Mouse (Mus musculus) forebrain, embryonic 16.5 days (tissue): Measurements from ENCODE around the gene Tnnc2. TPM values are rescaled to one million over a fixed set of nuclear protein-coding genes. Genes with fewer than 3 reads are reported as not detected.

ENCODE experiments used
- ATAC-seq: fragments of 200-750 bp; cut with Nextera tagmentation; 2 replicates; pipeline ENCODE4 v1.8.0; 2017; ENCODE audit warnings: mild to moderate bottlenecking, moderate library complexity
- H3K27ac ChIP-seq: fragments of 300-500 bp; sonication (generic); 2 replicates; pipeline ENCODE4 v1.5.1; 2014; ENCODE audit warnings: low read length, control low read depth
- H3K27me3 ChIP-seq: fragments of 300-500 bp; sonication (generic); replicated peaks from 2 replicates; pipeline ENCODE4 v1.6.1; 2014; ENCODE audit warnings: low read length; ENCODE audit not compliant: control insufficient read depth, insufficient read depth
- H3K36me3 ChIP-seq: fragments of 300-500 bp; sonication (generic); 2 replicates; pipeline ENCODE4 v1.6.1; 2014; ENCODE audit not compliant: control insufficient read depth, insufficient read depth
- H3K4me1 ChIP-seq: fragments of 300-500 bp; sonication (generic); replicated peaks from 2 replicates; pipeline ENCODE4 v1.6.1; 2014; ENCODE audit warnings: low read length; ENCODE audit not compliant: control insufficient read depth, insufficient read depth
- H3K4me2 ChIP-seq: fragments of 300-500 bp; sonication (generic); 2 replicates; pipeline ENCODE4 v1.6.1; 2014; ENCODE audit warnings: mild to moderate bottlenecking, low read length, control low read depth
- H3K4me3 ChIP-seq: fragments of 300-500 bp; sonication (generic); replicated peaks from 2 replicates; pipeline ENCODE4 v1.5.1; 2014; ENCODE audit warnings: mild to moderate bottlenecking, low read length, control low read depth
- H3K9ac ChIP-seq: fragments of 300-500 bp; sonication (generic); replicated peaks from 2 replicates; pipeline ENCODE4 v1.6.1; 2014; ENCODE audit warnings: low read depth, low read length, control low read depth
- H3K9me3 ChIP-seq: fragments of 300-500 bp; sonication (generic); 2 replicates; pipeline ENCODE4 v1.6.1; 2016; ENCODE audit warnings: low read length; ENCODE audit not compliant: control insufficient read depth
- whole genome bisulfite sequencing: fragments of 180-500 bp; shearing (Covaris S2); extraction: QIAGEN DNeasy Blood & Tissue Kit; methylation state at CpG from one replicate; pipeline ENCODE4 v1.1.7; 2014; 5-methylcytosine and 5-hydroxymethylcytosine counted together
- polyA plus RNA-seq: library from polyadenylated mRNA; unstranded; fragments of >200 nt; fragmentation: Nextera tagmentation; extraction: Ambion mirVana; gene quantifications from 2 replicates; pipeline ENCODE4 v1.2.1, GENCODE M21; 2015

The Tnnc2 gene
- polyA plus RNA-seq, 1 experiment from 2014 or later = not detected

GRCm38 (mm10) chr2:164790451-164790850, 10.7 kb upstream of the Tnnc2 start:
- Histone ChIP-seq H3K9me3 (no peaks in the 10 kb centered on the region), H3K27ac (no peak overlapping the region), H3K9ac (no peak overlapping the region), H3K4me2 (no peak overlapping the region), H3K27me3 (no peaks in the 10 kb centered on the region), H3K4me3 (no peak overlapping the region), H3K36me3 (peaks cover 12% of the 10 kb centered on the region), H3K4me1 (peaks cover 11% of the 10 kb centered on the region)
- no peak for ATAC-seq
- WGBS = 85% methylated on average over 4 of the region's 4 CpGs

- no peak overlapping the region for H3K27ac ChIP-seq
- H3K4me3 ChIP-seq = no peak overlapping the region
- H3K36me3 ChIP-seq = 0 out of 2 replicates have a peak, but pooled peaks cover 7% of the 10 kb centered on the region
- H3K9me3 ChIP-seq = no peaks in the 10 kb centered on the region
- peaks cover 17% of the 10 kb centered on the region for H3K4me1 ChIP-seq
- H3K9ac ChIP-seq = no peak overlapping the region
- H3K27me3 ChIP-seq = no peaks in the 10 kb centered on the region
- WGBS = 74% methylated on average over 4 of the region's 4 CpGs
- H3K4me2 ChIP-seq = no peak overlapping the region
- ATAC-seq = no peak
Measured at GRCm38 (mm10) chr2:164788411-164788810, 8.6 kb upstream of the Tnnc2 start.

GRCm38 (mm10) chr2:164787779-164788178, 8.0 kb upstream of the Tnnc2 start:
- Histone ChIP-seq H3K36me3 (0 out of 2 replicates have a peak, but pooled peaks cover 7% of the 10 kb centered on the region), H3K4me2 (no peak overlapping the region), H3K4me1 (peaks cover 17% of the 10 kb centered on the region), H3K9ac (no peak overlapping the region), H3K27me3 (no peaks in the 10 kb centered on the region), H3K9me3 (no peaks in the 10 kb centered on the region), H3K27ac (no peak overlapping the region), H3K4me3 (no peak overlapping the region)
- no peak for ATAC-seq
- WGBS = 91% methylated on average over 10 of the region's 10 CpGs

- 0 out of 2 replicates have a peak, but pooled peaks cover 2% of the 10 kb centered on the region for H3K36me3 ChIP-seq
- peaks cover 17% of the 10 kb centered on the region for H3K4me1 ChIP-seq
- H3K27ac ChIP-seq = no peak overlapping the region
- no peak overlapping the region for H3K4me3 ChIP-seq
- H3K9ac ChIP-seq = no peak overlapping the region
- H3K27me3 ChIP-seq = no peaks in the 10 kb centered on the region
- H3K9me3 ChIP-seq = no peaks in the 10 kb centered on the region
- peak overlapping the region; percentile 89 for H3K4me2 ChIP-seq
- ATAC-seq = no peak
- WGBS = 78% methylated on average over 3 of the region's 3 CpGs
Measured at GRCm38 (mm10) chr2:164787032-164787431, 7.3 kb upstream of the Tnnc2 start.

- no peak for ATAC-seq
Measured at GRCm38 (mm10) chr2:164786388-164786885, 6.7 kb upstream of the Tnnc2 start.

GRCm38 (mm10) chr2:164785481-164786387, 6.0 kb upstream of the Tnnc2 start, which contains the start of gene Snx21:
Snx21 (plus strand) TSS chr2:164785823.
- peak; percentile 90 for ATAC-seq
- peak within 1 kb of the TSS; percentile 78 for H3K4me3 ChIP-seq
- no peaks in the 10 kb centered on the region for H3K36me3 ChIP-seq
- peak within 1 kb of the TSS; percentile 44 for H3K27ac ChIP-seq
- WGBS = under 1% methylated on average over 82 of the region's 89 CpGs
- peak within 1 kb of the TSS; percentile 85 for H3K9ac ChIP-seq
- peak within 1 kb of the TSS; percentile 89 for H3K4me2 ChIP-seq
- H3K9me3 ChIP-seq = no peaks in the 10 kb centered on the region
- peaks cover 17% of the 10 kb centered on the region for H3K4me1 ChIP-seq
- H3K27me3 ChIP-seq = no peaks in the 10 kb centered on the region

More at GRCm38 (mm10) chr2:164786388-164786885, 6.7 kb upstream of the Tnnc2 start:
- WGBS = 10% methylated on average over 15 of the region's 15 CpGs
- no peaks in the 10 kb centered on the region for H3K27me3 ChIP-seq
- no peaks in the 10 kb centered on the region for H3K9me3 ChIP-seq
- peak overlapping the region; percentile 89 for H3K4me2 ChIP-seq
- H3K36me3 ChIP-seq = no peaks in the 10 kb centered on the region
- H3K4me1 ChIP-seq = peaks cover 17% of the 10 kb centered on the region
- H3K9ac ChIP-seq = peak overlapping the region; percentile 85
- H3K27ac ChIP-seq = no peak overlapping the region
- H3K4me3 ChIP-seq = peak overlapping the region; percentile 78

GRCm38 (mm10) chr2:164784869-164785420, 5.2 kb upstream of the Tnnc2 start:
- H3K27me3 ChIP-seq = no peaks in the 10 kb centered on the region
- peak overlapping the region; percentile 89 for H3K4me2 ChIP-seq
- 13% methylated on average over 7 of the region's 7 CpGs for WGBS
- no peaks in the 10 kb centered on the region for H3K36me3 ChIP-seq
- H3K9ac ChIP-seq = peak overlapping the region; percentile 85
- H3K9me3 ChIP-seq = no peaks in the 10 kb centered on the region
- no peak overlapping the region for H3K27ac ChIP-seq
- no peak for ATAC-seq
- H3K4me3 ChIP-seq = peak overlapping the region; percentile 78
- H3K4me1 ChIP-seq = peaks cover 17% of the 10 kb centered on the region

- Histone ChIP-seq H3K36me3 (no peaks in the 10 kb centered on the region), H3K4me3 (no peak overlapping the region), H3K4me2 (no peak overlapping the region), H3K9me3 (no peaks in the 10 kb centered on the region), H3K27me3 (no peaks in the 10 kb centered on the region), H3K27ac (no peak overlapping the region), H3K4me1 (peaks cover 17% of the 10 kb centered on the region), H3K9ac (no peak overlapping the region)
- no peak for ATAC-seq
- 78% methylated on average over 7 of the region's 7 CpGs for whole genome bisulfite sequencing
Measured at GRCm38 (mm10) chr2:164783926-164784581, 4.3 kb upstream of the Tnnc2 start.

GRCm38 (mm10) chr2:164781876-164782275, 2.1 kb upstream of the Tnnc2 start:
- no peaks in the 10 kb centered on the region for H3K27me3 ChIP-seq

More at GRCm38 (mm10) chr2:164781876-164782275, 2.1 kb upstream of the Tnnc2 start:
- Histone ChIP-seq H3K4me2 (no peak overlapping the region), H3K27ac (no peak overlapping the region), H3K9ac (no peak overlapping the region), H3K36me3 (no peaks in the 10 kb centered on the region), H3K9me3 (no peaks in the 10 kb centered on the region), H3K4me3 (no peak overlapping the region), H3K4me1 (peaks cover 15% of the 10 kb centered on the region)
- no peak for ATAC-seq
- WGBS = 74% methylated on average over 4 of the region's 4 CpGs
